In genomic region chr15:101508247-101508646, GRCm38 (mm10) we compare ENCODE assay signal across 37 mouse cellular contexts. TPM values are rescaled to one million over a fixed set of nuclear protein-coding genes. Genes with fewer than 3 reads are reported as not detected.
DNase-seq lines count a peak whose midpoint lies in the region; ATAC-seq lines count a peak whose summit lies in the region.
"Had no signal": no experiment of that assay in that cellular context is flagged by ENCODE, and none has a peak within 500 bp of the region (broad histone marks: within the 10 kb centered on the region; RNA-seq: fewer than 3 reads in every experiment).

No protein-coding gene starts in this region.

- H3K4me2 ChIP-seq in kidney, embryonic 14.5 days (replicated peaks; ENCODE audit: low read depth, low read length): no peak overlapping the region
- H3K4me2 ChIP-seq in embryonic facial prominence, embryonic 14.5 days (ENCODE audit: low read depth, low read length): no peak overlapping the region
- H3K4me2 ChIP-seq: embryonic facial prominence, embryonic 15.5 days; heart, embryonic 13.5 days; hindbrain, embryonic 14.5 days; limb, embryonic 13.5 days; liver, embryonic 11.5 days; neural tube, embryonic 15.5 days; stomach, embryonic 15.5 days had no signal

- 0 out of 2 replicates have a peak, but pooled peaks have one; percentile 38 for ATAC-seq in kidney, embryonic 14.5 days (ENCODE audit: low FRiP score, low TSS enrichment)
- no peak for ATAC-seq in embryonic facial prominence, embryonic 14.5 days (ENCODE audit: low read depth)
- ATAC-seq: CD4-positive, CD25-positive, alpha-beta regulatory T cell, adult 4 months; forebrain, embryonic 14.5 days; intestine, postnatal 0 days had no signal

- no peak overlapping the region for H3K9ac ChIP-seq in kidney, embryonic 14.5 days (ENCODE audit: low read depth, low read length)
- H3K9ac ChIP-seq in embryonic facial prominence, embryonic 14.5 days (ENCODE audit: low read depth, low read length): no peak overlapping the region
- H3K9ac ChIP-seq: embryonic facial prominence, embryonic 15.5 days; heart, embryonic 13.5 days; hindbrain, embryonic 14.5 days; limb, embryonic 13.5 days; neural tube, embryonic 15.5 days; stomach, embryonic 15.5 days had no signal

- DNase-seq in kidney, adult 8-10 months: no peak
- peak; percentile 42 for DNase-seq in embryonic facial prominence, embryonic 14.5 days (ENCODE audit: low spot score)
- peak; percentile 69 for DNase-seq in kidney, postnatal 10 days
- peak; percentile 28 for DNase-seq in lung, postnatal 10 days
- no peak for DNase-seq in layer of hippocampus, adult 18-20 months (ENCODE audit: low spot score in 2 of 2)
- no peak for DNase-seq in right cerebral cortex, postnatal 4 days
- DNase-seq: adrenal gland, postnatal 14 days; cerebellum, adult 11-12 months; cerebellum, adult 9-11 months; embryo, embryonic 11 days; gastrocnemius, adult 2 months; heart, postnatal 10 days; midbrain, embryonic 14.5 days; retina, postnatal 1 day; right cerebral cortex, postnatal 14 days; thymus, postnatal 14 days had no signal

- no peaks in the 10 kb centered on the region for H3K36me3 ChIP-seq in kidney, embryonic 14.5 days (ENCODE audit: control insufficient read depth, insufficient read depth, low read length)
- H3K36me3 ChIP-seq in embryonic facial prominence, embryonic 14.5 days (ENCODE audit: control insufficient read depth, insufficient read depth, low read length): no peaks in the 10 kb centered on the region
- H3K36me3 ChIP-seq: embryonic facial prominence, embryonic 15.5 days; heart, embryonic 13.5 days; limb, embryonic 13.5 days; neural tube, embryonic 15.5 days; stomach, embryonic 15.5 days had no signal

- no peak overlapping the region for H3K4me3 ChIP-seq in kidney, embryonic 14.5 days (ENCODE audit: low read length)
- H3K4me3 ChIP-seq in embryonic facial prominence, embryonic 14.5 days (ENCODE audit: low read depth, low read length): no peak overlapping the region
- H3K4me3 ChIP-seq: embryonic facial prominence, embryonic 15.5 days; gastrocnemius, adult 2 months; heart, embryonic 13.5 days; limb, embryonic 13.5 days; neural tube, embryonic 15.5 days; stomach, embryonic 15.5 days had no signal

- H3K4me1 ChIP-seq in kidney, embryonic 14.5 days (ENCODE audit: control insufficient read depth, insufficient read depth, low read length): peaks cover 8% of the 10 kb centered on the region; the same call in 1 of the 2 replicates
- H3K4me1 ChIP-seq in embryonic facial prominence, embryonic 14.5 days (ENCODE audit: control insufficient read depth, insufficient read depth, low read length): no peaks in the 10 kb centered on the region
- H3K4me1 ChIP-seq: embryonic facial prominence, embryonic 15.5 days; neural tube, embryonic 15.5 days; stomach, embryonic 15.5 days had no signal

- no peaks in the 10 kb centered on the region for H3K27me3 ChIP-seq in kidney, embryonic 14.5 days (ENCODE audit: control insufficient read depth, insufficient read depth, low read length)
- no peaks in the 10 kb centered on the region for H3K27me3 ChIP-seq in embryonic facial prominence, embryonic 14.5 days (replicated peaks; ENCODE audit: control insufficient read depth, insufficient read depth, low read length)
- H3K27me3 ChIP-seq: embryonic facial prominence, embryonic 15.5 days; neural tube, embryonic 15.5 days; stomach, embryonic 15.5 days had no signal

- 29% methylated on average over 9 of the region's 9 CpGs for WGBS in kidney, embryonic 14.5 days
- WGBS in embryonic facial prominence, embryonic 14.5 days: 63% methylated on average over 9 of the region's 9 CpGs

- H3K27ac ChIP-seq in kidney, embryonic 14.5 days (ENCODE audit: low read depth, low read length): no peak overlapping the region
- no peak overlapping the region for H3K27ac ChIP-seq in embryonic facial prominence, embryonic 14.5 days (replicated peaks; ENCODE audit: low read depth, low read length)
- H3K27ac ChIP-seq: embryonic facial prominence, embryonic 15.5 days; gastrocnemius, adult 2 months; heart, embryonic 13.5 days; hindbrain, embryonic 14.5 days; limb, embryonic 13.5 days; neural tube, embryonic 15.5 days; stomach, embryonic 15.5 days had no signal

- H3K9me3 ChIP-seq in kidney, embryonic 14.5 days (ENCODE audit: control insufficient read depth, low read length): no peaks in the 10 kb centered on the region
- H3K9me3 ChIP-seq in embryonic facial prominence, embryonic 14.5 days (ENCODE audit: control insufficient read depth, low read length): no peaks in the 10 kb centered on the region
- H3K9me3 ChIP-seq: embryonic facial prominence, embryonic 15.5 days; heart, embryonic 13.5 days; limb, embryonic 13.5 days; neural tube, embryonic 15.5 days; stomach, embryonic 15.5 days had no signal

RNA-seq across cellular contexts. Expression of gene Gm49425, which starts 8.8 kb away (rescaled TPM):
- not detected in 2 replicates for polyA plus RNA-seq in kidney, embryonic 14.5 days (2014; fragmentation: Nextera tagmentation; extraction: Ambion mirVana)
- 1.6 and 1.8 TPM in 2 replicates for polyA plus RNA-seq in embryonic facial prominence, embryonic 14.5 days (2014; fragmentation: Nextera tagmentation; extraction: Ambion mirVana)
- not detected for total RNA-seq in layer of hippocampus, adult 18-20 months (2021)
- total RNA-seq: adrenal gland, postnatal 14 days; gastrocnemius, adult 2 months; heart, adult 8-10 months; heart, postnatal 10 days; hematopoietic stem cell, adult 5-6 weeks; layer of hippocampus, adult 8-10 months; layer of hippocampus, postnatal 25 days; left cerebral cortex, adult 8-10 months; left cerebral cortex, postnatal 36 days had no signal
- polyA plus RNA-seq: CD4-positive, CD25-positive, alpha-beta regulatory T cell, adult 4 months; forebrain, embryonic 14.5 days; frontal cortex, adult 2 months; gonadal fat pad, adult 2 months; heart, embryonic 13.5 days; hindbrain, embryonic 14.5 days; intestine, postnatal 0 days; limb, embryonic 13.5 days; liver, embryonic 11.5 days; liver, embryonic 16.5 days; midbrain, embryonic 14.5 days; stomach, embryonic 15.5 days; urinary bladder, adult 2 months had no signal

RNA-seq across cellular contexts. Expression of gene Krt83, which starts 16.9 kb away (rescaled TPM):
- polyA plus RNA-seq in kidney, embryonic 14.5 days (2014; fragmentation: Nextera tagmentation; extraction: Ambion mirVana): not detected in 2 replicates
- 0.26 TPM in 1 of 2 replicates, not detected in the other for polyA plus RNA-seq in embryonic facial prominence, embryonic 14.5 days (2014; fragmentation: Nextera tagmentation; extraction: Ambion mirVana)
- not detected for total RNA-seq in layer of hippocampus, adult 18-20 months (2021)
- total RNA-seq: adrenal gland, postnatal 14 days; gastrocnemius, adult 2 months; heart, adult 8-10 months; heart, postnatal 10 days; hematopoietic stem cell, adult 5-6 weeks; layer of hippocampus, adult 8-10 months; layer of hippocampus, postnatal 25 days; left cerebral cortex, adult 8-10 months; left cerebral cortex, postnatal 36 days had no signal
- polyA plus RNA-seq: forebrain, embryonic 14.5 days; frontal cortex, adult 2 months; gonadal fat pad, adult 2 months; heart, embryonic 13.5 days; hindbrain, embryonic 14.5 days; intestine, postnatal 0 days; limb, embryonic 13.5 days; liver, embryonic 11.5 days; midbrain, embryonic 14.5 days; neural tube, embryonic 15.5 days; urinary bladder, adult 2 months had no signal

RNA-seq across cellular contexts. Expression of gene Krt84, which starts 24.4 kb away (rescaled TPM):
- polyA plus RNA-seq in kidney, embryonic 14.5 days (2014; fragmentation: Nextera tagmentation; extraction: Ambion mirVana): not detected in 2 replicates
- polyA plus RNA-seq in embryonic facial prominence, embryonic 14.5 days (2014; fragmentation: Nextera tagmentation; extraction: Ambion mirVana): not detected in 2 replicates
- not detected for total RNA-seq in layer of hippocampus, adult 18-20 months (2021)
- total RNA-seq: adrenal gland, postnatal 14 days; gastrocnemius, adult 2 months; heart, adult 8-10 months; heart, postnatal 10 days; hematopoietic stem cell, adult 5-6 weeks; layer of hippocampus, adult 8-10 months; layer of hippocampus, postnatal 25 days; left cerebral cortex, adult 8-10 months; left cerebral cortex, postnatal 36 days had no signal
- polyA plus RNA-seq: CD4-positive, CD25-positive, alpha-beta regulatory T cell, adult 4 months; forebrain, embryonic 14.5 days; frontal cortex, adult 2 months; gonadal fat pad, adult 2 months; heart, embryonic 13.5 days; hindbrain, embryonic 14.5 days; liver, embryonic 11.5 days; liver, embryonic 16.5 days; midbrain, embryonic 14.5 days; stomach, embryonic 15.5 days; urinary bladder, adult 2 months had no signal

RNA-seq across cellular contexts. Expression of gene Krt86, which starts 35.0 kb away (rescaled TPM):
- not detected in 2 replicates for polyA plus RNA-seq in kidney, embryonic 14.5 days (2014; fragmentation: Nextera tagmentation; extraction: Ambion mirVana)
- polyA plus RNA-seq in embryonic facial prominence, embryonic 14.5 days (2014; fragmentation: Nextera tagmentation; extraction: Ambion mirVana): 0.10 and 0.22 TPM in 2 replicates
- total RNA-seq in layer of hippocampus, adult 18-20 months (2021): under 1 TPM in 1 of 2 experiments, not detected in 1; 0.15 TPM
- total RNA-seq: adrenal gland, postnatal 14 days; gastrocnemius, adult 2 months; heart, adult 8-10 months; heart, postnatal 10 days; hematopoietic stem cell, adult 5-6 weeks; layer of hippocampus, adult 8-10 months; layer of hippocampus, postnatal 25 days; left cerebral cortex, adult 8-10 months; left cerebral cortex, postnatal 36 days had no signal
- polyA plus RNA-seq: CD4-positive, CD25-positive, alpha-beta regulatory T cell, adult 4 months; forebrain, embryonic 14.5 days; gonadal fat pad, adult 2 months; heart, embryonic 13.5 days; intestine, postnatal 0 days; limb, embryonic 13.5 days; liver, embryonic 11.5 days; liver, embryonic 16.5 days; neural tube, embryonic 15.5 days; stomach, embryonic 15.5 days; urinary bladder, adult 2 months had no signal

RNA-seq across cellular contexts. Expression of gene Krt82, which starts 42.2 kb away (rescaled TPM):
- not detected in 2 replicates for polyA plus RNA-seq in kidney, embryonic 14.5 days (2014; fragmentation: Nextera tagmentation; extraction: Ambion mirVana)
- 0.09 and 0.10 TPM in 2 replicates for polyA plus RNA-seq in embryonic facial prominence, embryonic 14.5 days (2014; fragmentation: Nextera tagmentation; extraction: Ambion mirVana)
- total RNA-seq in layer of hippocampus, adult 18-20 months (2021): not detected
- total RNA-seq: adrenal gland, postnatal 14 days; gastrocnemius, adult 2 months; heart, adult 8-10 months; heart, postnatal 10 days; hematopoietic stem cell, adult 5-6 weeks; layer of hippocampus, adult 8-10 months; layer of hippocampus, postnatal 25 days; left cerebral cortex, adult 8-10 months; left cerebral cortex, postnatal 36 days had no signal
- polyA plus RNA-seq: CD4-positive, CD25-positive, alpha-beta regulatory T cell, adult 4 months; forebrain, embryonic 14.5 days; frontal cortex, adult 2 months; gonadal fat pad, adult 2 months; heart, embryonic 13.5 days; hindbrain, embryonic 14.5 days; intestine, postnatal 0 days; limb, embryonic 13.5 days; liver, embryonic 11.5 days; liver, embryonic 16.5 days; midbrain, embryonic 14.5 days; neural tube, embryonic 15.5 days; stomach, embryonic 15.5 days; urinary bladder, adult 2 months had no signal

Comparison
In these comparisons a context has a peak if more than half of its experiments do, and no peak if none do; other contexts are left out.
1. DNase-seq: peak in embryonic facial prominence, embryonic 14.5 days (single experiment), kidney, postnatal 10 days (single experiment) and lung, postnatal 10 days (single experiment); none in kidney, adult 8-10 months (0 of 2), layer of hippocampus, adult 18-20 months (0 of 2) and right cerebral cortex, postnatal 4 days (single experiment).